Mouse (Mus musculus) liver, adult 2 months (tissue): ENCODE measurements around the gene Arnt2. TPM values are rescaled to one million over a fixed set of nuclear protein-coding genes. Genes with fewer than 3 reads are reported as not detected.

Experiments used
- DNase-seq: peaks from one replicate; pipeline ENCODE4 v3.0.0-alpha.2; 2011; ENCODE audit warnings: low read depth, low spot score; ENCODE audit errors: extremely low read depth
- H3K27ac ChIP-seq: fragments of 200-500 bp; replicated peaks from 2 replicates; pipeline ENCODE4 v1.5.1; 2012; ENCODE audit warnings: low read depth, mild to moderate bottlenecking, control low read depth, inconsistent platforms, low read length; ENCODE audit not compliant: insufficient read depth
- H3K27me3 ChIP-seq: fragments of 200-500 bp; 2 replicates; pipeline ENCODE4 v1.6.1; 2012; ENCODE audit warnings: mild to moderate bottlenecking, moderate library complexity, low read length, inconsistent platforms; ENCODE audit not compliant: control insufficient read depth, insufficient read depth
- H3K36me3 ChIP-seq: fragments of 200-500 bp; 2 replicates; pipeline ENCODE4 v1.6.1; 2012; ENCODE audit warnings: low read length, inconsistent platforms; ENCODE audit not compliant: control insufficient read depth, insufficient read depth
- H3K4me1 ChIP-seq: fragments of 200-500 bp; 2 replicates; pipeline ENCODE4 v1.6.1; 2011; ENCODE audit warnings: low read length; ENCODE audit not compliant: control insufficient read depth, insufficient read depth
- H3K4me3 ChIP-seq: fragments of 200-500 bp; 2 replicates; pipeline ENCODE4 v1.5.1; 2011; ENCODE audit warnings: low read depth, mild to moderate bottlenecking, control low read depth, low read length, moderate library complexity; ENCODE audit not compliant: insufficient read depth
- H3K79me2 ChIP-seq: fragments of 200-500 bp; 2 replicates; pipeline ENCODE4 v1.6.1; 2012; ENCODE audit warnings: inconsistent platforms, mild to moderate bottlenecking, low read length, moderate library complexity; ENCODE audit not compliant: control insufficient read depth, insufficient read depth
- H3K9ac ChIP-seq: fragments of 200-500 bp; 2 replicates; pipeline ENCODE4 v1.6.1; 2012; ENCODE audit warnings: low read depth, mild to moderate bottlenecking, control low read depth, inconsistent platforms, low read length
- CTCF ChIP-seq: fragments of 200-500 bp; IDR thresholded peaks from 2 replicates; pipeline ENCODE4 v1.5.1; 2011; ENCODE audit warnings: low read depth, low read length, control low read depth
- POLR2A ChIP-seq: fragments of 200-500 bp; IDR thresholded peaks from 2 replicates; pipeline ENCODE4 v1.6.1; 2011; ENCODE audit warnings: low read length, control low read depth; ENCODE audit not compliant: insufficient read depth; ENCODE audit errors: extremely low read depth
- WGBS: fragments of 180-500 bp; shearing (Covaris S2); methylation state at CpG from one replicate; pipeline ENCODE4 v1.1.7; 2018; 5-methylcytosine and 5-hydroxymethylcytosine counted together
- polyA plus RNA-seq: library from polyadenylated mRNA; depleted of rRNA; stranded (reverse); fragments of >200 nt; gene quantifications from 2 replicates; pipeline ENCODE4 v1.2.3, GENCODE M21; 2012
- total RNA-seq: library from RNA; depleted of rRNA; stranded (reverse); fragments of >200 nt; gene quantifications from 2 replicates; pipeline ENCODE4 v1.2.3, GENCODE M21; 2014

The Arnt2 gene
- total and polyA plus RNA-seq, 2 experiments: not detected

GRCm38 (mm10) chr7:84442343-84442911 lies 32.5 kb upstream of the Arnt2 start:
- Histone ChIP-seq H3K79me2 (no peaks in the 10 kb centered on the region), H3K27me3 (no peaks in the 10 kb centered on the region), H3K4me3 (no peak overlapping the region), H3K9ac (no peak overlapping the region), H3K4me1 (no peaks in the 10 kb centered on the region), H3K27ac (no peak overlapping the region), H3K36me3 (no peaks in the 10 kb centered on the region)
- WGBS: 87% methylated on average over 2 of the region's 2 CpGs
- TF ChIP-seq CTCF (no peak), POLR2A (no peak)
- no peak for DNase-seq

- Histone ChIP-seq H3K4me1 (no peaks in the 10 kb centered on the region), H3K9ac (no peak overlapping the region), H3K36me3 (no peaks in the 10 kb centered on the region), H3K79me2 (no peaks in the 10 kb centered on the region), H3K4me3 (no peak overlapping the region), H3K27me3 (no peaks in the 10 kb centered on the region), H3K27ac (no peak overlapping the region)
- WGBS: 55% methylated on average over 1 of the region's 1 CpGs
- no peak for TF ChIP-seq POLR2A
- TF ChIP-seq CTCF: no peak
- no peak for DNase-seq
These were observed 29.6 kb upstream of the Arnt2 start for GRCm38 (mm10) chr7:84439606-84440005.

DNA sequence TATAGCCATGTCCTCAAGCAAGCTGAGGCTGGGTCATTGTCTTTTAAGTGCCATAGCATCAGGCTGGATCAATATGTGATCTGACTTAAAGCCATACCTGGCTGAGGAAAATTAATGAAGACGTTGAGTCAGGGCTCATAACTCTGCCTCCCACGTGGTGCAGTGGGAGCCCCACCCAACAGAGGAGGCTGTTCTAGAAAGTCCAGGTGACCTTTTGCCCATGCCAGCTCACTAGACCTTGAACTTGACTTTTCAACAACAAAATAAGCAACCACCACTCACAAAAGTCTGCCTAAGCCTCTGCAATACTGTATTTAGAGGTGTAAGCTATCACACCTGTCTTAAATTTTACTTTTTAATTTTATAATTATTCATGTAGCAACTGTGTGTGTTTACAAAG lies 24.9 kb upstream of the Arnt2 start:
- H3K36me3 ChIP-seq: no peaks in the 10 kb centered on the region
- peak; percentile 25 for DNase-seq
- H3K4me1 ChIP-seq: no peaks in the 10 kb centered on the region
- no peak overlapping the region for H3K27ac ChIP-seq
- H3K4me3 ChIP-seq: no peak overlapping the region
- no peaks in the 10 kb centered on the region for H3K27me3 ChIP-seq
- no peaks in the 10 kb centered on the region for H3K79me2 ChIP-seq
- WGBS: 34% methylated on average over 2 of the region's 2 CpGs
- H3K9ac ChIP-seq: no peak overlapping the region
- no peak for TF ChIP-seq CTCF
- no peak for TF ChIP-seq POLR2A

- Histone ChIP-seq H3K4me1 (no peaks in the 10 kb centered on the region), H3K9ac (no peak overlapping the region), H3K36me3 (no peaks in the 10 kb centered on the region), H3K79me2 (no peaks in the 10 kb centered on the region), H3K27me3 (no peaks in the 10 kb centered on the region), H3K4me3 (no peak overlapping the region), H3K27ac (no peak overlapping the region)
- DNase-seq: no peak
- no peak for TF ChIP-seq CTCF
- no peak for TF ChIP-seq POLR2A
These were observed 22.2 kb upstream of the Arnt2 start for GRCm38 (mm10) chr7:84432151-84432550.

DNA sequence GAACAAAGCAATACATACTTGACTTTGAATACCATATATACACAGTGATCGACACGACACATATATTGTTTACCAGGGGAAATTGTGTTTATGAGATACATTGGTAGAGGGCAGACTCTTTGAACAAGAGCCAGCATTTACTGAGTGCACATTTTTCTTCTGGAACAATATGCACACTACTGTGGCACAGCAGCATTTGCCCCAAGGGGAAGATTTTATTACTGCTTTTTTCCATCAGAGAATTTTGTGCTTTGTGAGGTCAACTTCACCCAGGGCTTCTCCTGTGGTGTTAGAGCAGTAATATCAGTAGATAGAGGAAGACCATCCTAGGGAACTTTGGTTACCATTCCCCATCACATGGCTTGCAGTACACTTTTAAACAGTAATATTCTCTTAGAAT lies 17.2 kb upstream of the Arnt2 start:
- Histone ChIP-seq H3K9ac (no peak overlapping the region), H3K27ac (no peak overlapping the region), H3K36me3 (no peaks in the 10 kb centered on the region), H3K4me1 (no peaks in the 10 kb centered on the region), H3K27me3 (no peaks in the 10 kb centered on the region), H3K4me3 (no peak overlapping the region), H3K79me2 (no peaks in the 10 kb centered on the region)
- TF ChIP-seq CTCF (no peak), POLR2A (no peak)
- WGBS: 95% methylated on average over 2 of the region's 2 CpGs
- no peak for DNase-seq

DNA sequence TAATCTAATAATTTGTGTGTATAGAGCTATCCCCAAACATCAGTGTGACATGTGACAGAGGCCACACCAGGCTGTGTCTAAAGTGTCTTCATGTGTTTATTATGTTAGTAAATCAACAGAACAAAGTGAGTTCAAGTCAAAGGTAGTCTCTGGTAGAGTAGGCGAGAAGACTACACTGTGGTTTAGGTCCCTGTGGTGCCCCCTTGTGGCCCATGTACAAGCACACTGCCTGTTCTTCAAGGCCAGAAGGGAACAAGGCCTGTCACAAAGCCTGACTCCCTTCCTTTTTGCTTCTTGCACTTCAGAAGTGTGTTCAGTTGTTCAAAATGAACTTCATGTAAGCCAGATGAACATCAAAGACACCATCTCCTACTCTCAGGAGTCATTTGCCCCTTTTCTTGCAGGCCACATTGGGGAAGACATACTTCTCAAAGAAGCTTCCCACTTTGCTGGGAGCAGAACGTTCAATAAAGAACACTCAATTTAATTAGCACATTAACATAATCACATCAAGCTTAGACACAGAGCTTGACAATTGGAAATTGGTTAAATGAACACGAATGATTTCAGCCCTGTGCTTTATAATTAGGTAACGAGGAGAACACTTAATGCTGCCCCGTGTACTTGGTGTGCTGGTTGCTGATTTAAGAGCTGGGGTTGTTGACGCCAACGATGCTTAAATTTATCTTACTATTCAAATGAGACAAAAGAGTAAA lies 14.9 kb upstream of the Arnt2 start:
- H3K9ac ChIP-seq: no peak overlapping the region
- no peaks in the 10 kb centered on the region for H3K27me3 ChIP-seq
- peak; percentile 43 for DNase-seq
- no peak for TF ChIP-seq POLR2A
- TF ChIP-seq CTCF: peak; percentile 52; the same call in 1 of the 2 replicates
- no peaks in the 10 kb centered on the region for H3K36me3 ChIP-seq
- no peak overlapping the region for H3K27ac ChIP-seq
- no peaks in the 10 kb centered on the region for H3K79me2 ChIP-seq
- no peak overlapping the region for H3K4me3 ChIP-seq
- WGBS: 79% methylated on average over 7 of the region's 7 CpGs
- no peaks in the 10 kb centered on the region for H3K4me1 ChIP-seq
